Mouse (Mus musculus) heart, adult 11 months (tissue): Measurements from ENCODE around the gene Wiz.

ENCODE experiments used
- DNase-seq: peaks from one replicate; pipeline ENCODE4 v3.0.0; 2022

The Wiz gene

DNA sequence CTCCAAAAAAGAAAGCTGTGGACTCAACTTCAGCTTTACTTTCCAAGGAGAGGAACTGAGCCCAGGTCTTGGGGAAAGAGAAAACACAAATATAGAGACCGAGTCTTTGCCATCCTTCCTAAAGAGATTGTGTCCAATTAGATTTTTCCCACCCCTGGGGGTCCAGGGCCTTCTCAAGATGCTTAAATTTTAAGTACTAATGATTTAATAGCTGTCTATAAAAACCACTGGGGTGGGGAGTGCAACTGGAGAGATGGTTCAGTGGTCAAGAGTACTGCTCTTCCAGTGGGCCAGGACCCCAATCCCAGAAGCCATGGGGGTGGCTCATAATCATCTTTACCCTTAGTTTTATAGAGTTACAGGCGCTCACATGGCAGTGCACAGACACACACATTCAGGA is 40.8 kb downstream of the Wiz start:
- peak; percentile 75 for DNase-seq

DNA sequence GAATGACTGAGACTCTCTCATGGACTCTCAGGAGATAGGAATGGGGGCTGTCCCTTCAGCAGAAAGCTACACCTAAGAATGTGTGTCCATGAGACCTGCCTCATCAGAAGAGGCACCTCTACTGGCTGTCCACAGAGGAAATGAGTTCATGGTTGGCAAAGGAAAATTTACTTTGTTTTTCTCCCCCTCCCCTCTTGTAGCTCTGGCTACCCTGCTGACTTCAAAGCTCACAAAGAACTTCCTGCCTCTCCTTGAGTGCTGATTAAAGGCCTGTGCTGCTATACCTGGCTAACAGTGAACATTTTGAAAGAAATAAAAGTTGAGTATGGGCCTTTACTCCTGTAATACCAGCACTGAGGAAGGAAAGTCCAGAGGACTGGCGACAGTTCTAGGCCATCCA is 48.1 kb downstream of the Wiz start:
- DNase-seq: no peak

DNA sequence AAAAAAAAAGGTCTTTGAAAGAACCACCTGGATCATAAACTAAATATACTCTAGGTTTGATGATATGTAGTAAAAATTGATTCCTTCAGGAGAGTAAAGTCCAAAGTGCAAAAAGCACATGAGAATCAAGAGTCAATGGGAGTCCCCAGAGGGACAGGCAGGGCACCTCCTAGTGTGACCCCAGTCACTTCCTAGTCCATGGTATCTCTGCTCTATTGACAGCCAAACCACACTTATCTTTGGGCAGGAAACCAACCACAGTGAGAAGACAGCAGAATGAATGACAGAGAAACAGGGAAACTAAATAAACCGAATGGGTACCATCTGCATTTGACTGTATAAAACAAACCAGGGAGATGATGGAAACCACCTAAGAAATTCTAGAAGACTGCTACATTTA is 49.1 kb downstream of the Wiz start:
- DNase-seq: peak; percentile 81

DNA sequence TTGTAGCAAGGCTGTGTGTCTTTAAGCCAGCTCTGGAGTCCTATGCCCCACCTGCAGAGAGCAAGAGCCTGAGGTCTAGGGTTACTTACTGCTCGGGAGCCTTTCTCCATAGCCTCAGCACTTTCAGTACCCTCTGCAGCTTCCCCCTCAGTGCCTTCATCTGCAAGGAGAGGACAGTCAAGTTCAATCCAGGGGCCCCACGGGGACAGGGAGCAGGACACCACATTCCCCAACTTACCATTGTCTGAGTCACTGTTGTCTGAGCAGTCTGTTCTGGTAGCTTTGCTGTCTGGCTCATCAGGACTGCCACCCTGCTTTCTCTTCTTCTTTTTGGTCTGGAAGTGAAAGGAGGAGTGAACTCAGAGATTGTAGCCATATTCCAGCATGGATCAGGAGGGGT is 53.4 kb downstream of the Wiz start:
- DNase-seq: peak; percentile 94

DNA sequence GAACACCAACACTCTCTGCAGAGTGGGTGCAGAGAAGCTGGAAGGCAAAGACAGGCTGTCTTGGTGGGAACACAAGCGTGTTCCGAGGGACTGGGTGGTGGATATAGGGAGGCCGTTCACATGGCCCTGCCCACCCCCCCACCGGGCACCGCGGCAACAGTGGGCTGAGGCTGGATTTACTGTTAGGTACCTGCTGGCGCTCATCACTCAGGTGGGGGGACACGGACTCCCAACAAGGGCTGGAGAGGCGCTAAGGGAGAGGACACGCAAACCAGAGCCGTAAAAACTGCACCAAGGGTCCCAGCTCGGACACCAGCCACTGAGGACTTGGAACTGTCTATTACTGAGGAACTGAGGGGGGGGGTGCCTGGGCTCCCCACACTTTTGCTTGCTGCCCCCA is 54.3 kb downstream of the Wiz start:
- DNase-seq: peak; percentile 92

GRCm38 (mm10) chr17:32333675-32334303 is 55.5 kb downstream of the Wiz start:
- no peak for DNase-seq

GRCm38 (mm10) chr17:32327501-32327900 is 61.7 kb downstream of the Wiz start:
- DNase-seq: no peak

DNA sequence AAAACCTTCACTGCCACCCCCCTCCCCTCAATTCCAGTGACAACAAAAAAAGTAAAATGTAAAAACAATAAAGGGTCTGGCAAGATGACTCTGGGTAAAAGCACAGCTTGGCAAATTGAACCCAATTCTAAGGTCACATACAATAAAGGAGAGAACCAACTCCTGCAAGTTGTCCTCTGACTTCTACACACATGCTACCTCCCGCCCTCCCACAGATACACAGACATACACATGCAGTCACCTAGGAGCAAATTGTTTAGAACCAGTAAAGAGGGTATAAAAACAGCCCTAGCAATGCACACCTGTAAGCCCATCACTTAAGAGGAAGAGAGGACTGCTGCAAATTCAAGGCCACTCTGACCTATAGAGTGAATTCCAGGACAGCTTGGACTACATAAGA is 66.4 kb downstream of the Wiz start:
- peak; percentile 74 for DNase-seq

DNA sequence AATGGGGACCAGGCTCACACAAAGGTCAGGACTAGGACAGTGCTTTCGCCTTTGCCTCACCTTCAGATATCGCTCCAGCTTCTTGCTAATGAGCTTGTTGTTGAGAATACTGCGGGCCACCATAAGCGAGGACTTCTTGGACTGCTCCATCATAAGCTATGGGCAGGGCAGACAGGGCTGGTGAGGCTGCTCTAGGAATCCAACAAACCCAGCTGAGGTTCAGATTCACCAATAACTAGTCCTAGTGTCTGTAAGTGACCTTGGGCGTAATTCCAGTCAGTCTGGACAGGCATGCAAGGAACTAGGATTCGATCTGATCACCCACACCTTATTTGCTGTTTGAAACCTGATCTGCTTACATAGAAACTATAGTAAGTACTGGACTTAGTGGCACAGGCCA is 67.4 kb downstream of the Wiz start:
- no peak for DNase-seq

- DNase-seq: no peak
Observed at GRCm38 (mm10) chr17:32321390-32321734, 67.9 kb downstream of the Wiz start.

GRCm38 (mm10) chr17:32320597-32321389 is 68.4 kb downstream of the Wiz start, which contains the start of gene Akap8:
TSS of gene Akap8 (minus strand) at chr17:32321238.
- peak; percentile 100 for DNase-seq

DNA sequence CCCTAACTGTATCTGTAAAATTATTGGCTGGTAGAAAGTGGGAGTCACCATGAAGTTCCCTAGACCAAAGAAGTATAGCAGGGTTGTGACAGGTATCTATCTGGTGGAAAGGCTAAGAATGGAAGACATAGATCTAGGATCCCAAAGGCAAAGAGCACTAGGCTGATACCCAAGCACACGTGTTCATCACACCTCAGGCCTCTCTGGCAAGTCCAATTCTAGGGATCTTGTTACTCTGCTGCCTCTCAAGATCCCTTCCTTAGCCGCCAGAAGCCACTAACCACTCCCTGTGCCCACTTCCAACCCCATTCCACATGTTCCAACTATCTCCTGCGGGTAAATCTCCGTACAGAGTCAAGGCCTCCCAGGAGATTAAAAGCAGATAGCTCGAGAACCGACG is 69.3 kb downstream of the Wiz start:
- no peak for DNase-seq

GRCm38 (mm10) chr17:32317708-32318107 is 71.5 kb downstream of the Wiz start:
- DNase-seq: peak; percentile 86

DNA sequence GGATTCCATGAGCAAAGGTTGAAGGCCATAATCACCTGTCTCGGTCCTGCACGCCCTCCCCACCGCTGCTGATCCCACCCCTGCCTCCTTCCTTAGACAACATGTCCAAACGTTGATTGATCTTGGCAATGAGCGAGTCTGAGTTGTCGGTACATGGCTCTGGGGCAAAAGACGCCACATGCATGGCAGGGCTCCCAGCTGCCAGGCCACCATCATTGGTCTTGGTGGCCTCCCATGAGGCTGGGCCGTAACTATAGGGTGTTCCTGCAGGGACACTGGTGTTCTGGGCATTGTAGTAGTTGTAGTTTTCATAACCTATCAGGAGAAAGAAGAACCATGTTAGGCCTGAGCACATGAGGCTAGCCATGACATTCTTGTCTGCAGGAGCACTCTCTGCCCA is 72.2 kb downstream of the Wiz start:
- peak; percentile 84 for DNase-seq

DNA sequence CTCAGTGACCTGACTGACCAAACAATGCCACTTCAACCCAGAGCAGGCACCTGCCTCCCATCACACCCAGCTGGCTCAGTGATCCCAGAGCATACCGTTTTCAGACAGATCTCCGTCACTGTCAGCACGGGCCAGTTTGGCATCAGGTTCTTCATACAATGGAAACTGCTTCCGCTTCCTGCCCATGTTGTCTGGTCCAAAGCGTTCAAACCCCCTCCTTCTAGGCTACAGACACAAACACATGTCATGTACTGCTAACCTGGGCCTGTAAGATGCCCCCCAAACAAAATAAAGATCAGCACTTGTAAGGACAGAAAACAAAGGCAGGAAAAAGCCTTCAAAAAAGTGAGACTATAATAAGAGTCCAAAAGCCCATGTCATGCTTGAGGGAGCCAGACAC is 73.7 kb downstream of the Wiz start:
- peak; percentile 86 for DNase-seq

- DNase-seq: peak; percentile 74
Observed at GRCm38 (mm10) chr17:32313892-32314291, 75.3 kb downstream of the Wiz start.

GRCm38 (mm10) chr17:32312801-32313200 is 76.4 kb downstream of the Wiz start:
- DNase-seq: peak; percentile 88

DNA sequence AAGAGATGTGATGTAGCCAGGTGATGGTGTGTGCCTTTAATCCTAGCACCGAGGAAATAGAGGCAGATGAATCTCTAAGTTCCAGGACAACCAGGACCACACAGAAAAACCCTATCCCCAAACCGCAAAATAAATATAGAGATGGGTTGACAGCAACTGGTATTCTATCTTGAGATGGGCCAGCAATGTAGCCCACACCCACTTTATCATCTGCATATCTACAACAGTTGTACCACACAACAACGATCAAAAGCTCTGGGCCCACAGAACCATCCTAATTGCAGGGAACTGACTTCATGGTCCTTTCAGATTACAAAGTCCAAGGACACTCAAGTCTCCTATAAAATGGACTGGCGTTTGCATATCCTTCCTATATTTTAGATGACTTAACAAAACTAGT is 81.3 kb downstream of the Wiz start:
- no peak for DNase-seq
